Mouse (Mus musculus): ENCODE results near the gene Ifrd2. TPM values are rescaled to one million over a fixed set of nuclear protein-coding genes. Genes with fewer than 3 reads are reported as not detected.
A peak's percentile ranks its signal among the peaks of the same experiment; 100 is the strongest.

Ifrd2 gene
- total and polyA plus RNA-seq, 3 experiments: 76.0 to 183 (median 156) TPM

DNA sequence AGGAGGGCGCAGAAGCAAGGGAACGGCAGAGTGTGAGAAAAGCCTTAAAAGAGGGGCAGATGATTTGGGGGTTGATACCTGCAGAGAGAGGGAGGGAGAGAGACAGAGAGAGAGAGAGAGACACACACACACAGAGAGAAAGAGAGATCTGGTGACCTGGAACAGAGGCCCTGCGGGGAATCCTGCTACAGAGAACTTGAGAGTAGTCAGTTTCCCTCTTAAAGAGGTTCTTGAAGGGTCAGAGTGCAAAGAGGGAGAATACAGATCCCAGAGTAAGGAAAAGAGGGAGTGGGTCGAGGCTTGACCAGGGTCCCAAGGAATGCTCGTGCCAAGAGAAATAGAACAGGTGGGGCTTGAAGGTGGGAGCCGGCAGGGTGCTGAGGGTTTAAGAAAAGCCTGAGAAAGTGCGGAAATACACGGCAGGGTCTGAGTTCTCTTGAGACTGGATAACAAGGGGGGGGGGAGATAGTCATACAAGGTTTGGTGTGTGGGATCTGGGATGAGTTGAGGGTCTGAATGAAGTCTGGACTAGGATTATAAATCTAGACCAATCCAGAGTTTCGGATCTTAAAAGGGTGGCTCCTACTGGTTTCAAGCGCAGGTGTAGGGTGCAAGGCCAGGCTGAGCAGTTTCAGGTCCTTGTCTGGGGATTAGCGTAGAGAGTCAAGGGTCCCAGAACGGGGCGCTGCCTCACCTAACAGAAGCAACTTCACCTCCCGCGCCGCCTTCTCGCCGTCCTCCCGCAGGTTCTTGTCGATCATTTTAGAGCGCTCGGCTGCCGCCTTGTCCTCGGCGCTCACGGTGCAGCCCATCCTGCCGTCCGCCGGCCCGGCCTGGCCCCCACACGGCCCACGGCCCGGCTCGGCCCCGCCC lies 47.2 kb downstream of the Ifrd2 start:
- Histone ChIP-seq H3K4me3 (ENCODE audit: low read depth, low read length) (peak overlapping the region; percentile 85), H3K27me3 (ENCODE audit: insufficient read depth, low read length) (no peaks in the 10 kb centered on the region), H3K9me3 (replicated peaks) (no peaks in the 10 kb centered on the region), H3K36me3 (replicated peaks) (peaks cover 38% of the 10 kb centered on the region), H3K4me1 (ENCODE audit: insufficient read depth, low read depth, low read length) (peaks cover 67% of the 10 kb centered on the region)
- TF ChIP-seq GATA1 (IDR thresholded peaks at IDR 0.05; ENCODE audit: borderline replicate concordance, low read length) (no peak), GATA2 (IDR thresholded peaks at IDR 0.05; ENCODE audit: borderline replicate concordance, low read depth, low read length) (no peak), POLR2AphosphoS5 (IDR thresholded peaks at IDR 0.05; ENCODE audit: insufficient replicate concordance, low read depth, low read length) (no peak), CTCF (IDR thresholded peaks at IDR 0.05; ENCODE audit: low read depth, low read length) (no peak), TAL1 (conservative IDR thresholded peaks at IDR 0.05; ENCODE audit: low read depth, low read length) (no peak)
- ATAC-seq (ENCODE audit: extremely low read depth, insufficient number of reproducible peaks, low FRiP score, poor library complexity, severe bottlenecking) (no peak), DNase-seq (ENCODE audit: low spot score) (peak; percentile 26)

DNA sequence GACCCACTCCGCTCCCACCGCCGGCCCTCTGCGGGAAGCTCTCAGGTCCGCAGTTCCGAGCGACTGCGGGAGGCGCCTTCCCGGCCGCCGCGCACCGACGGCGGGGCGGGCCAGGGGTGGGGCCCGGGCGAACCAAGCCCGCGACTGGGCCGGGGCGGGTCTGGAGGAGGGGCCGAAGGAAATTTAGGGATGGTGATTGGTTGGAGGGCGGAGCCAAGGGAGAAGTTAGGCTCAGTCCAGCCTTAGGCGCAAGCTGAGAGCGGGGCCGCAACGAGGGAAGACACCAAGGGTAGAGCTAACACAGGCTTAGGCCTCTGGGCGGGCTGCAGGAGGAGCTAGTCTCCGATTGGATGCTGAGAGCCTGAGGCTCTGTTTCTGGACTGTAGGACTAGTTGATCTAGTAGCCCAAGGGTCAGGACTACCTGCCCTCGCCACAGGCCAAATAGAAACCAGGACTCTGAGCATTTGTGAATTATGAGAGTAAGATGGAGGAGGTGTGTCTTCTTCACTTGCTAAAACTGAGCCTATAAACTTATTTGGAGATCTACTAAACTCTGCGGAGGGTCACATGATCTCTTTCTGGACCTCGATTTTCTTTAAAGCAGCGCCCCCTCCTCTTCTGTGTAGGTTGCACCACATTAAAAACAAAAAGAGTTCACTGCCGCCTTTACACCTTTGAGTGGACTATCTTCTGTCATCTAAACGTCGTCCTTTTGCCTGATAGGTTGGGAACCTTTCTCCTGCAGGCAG lies 48.0 kb downstream of the Ifrd2 start, which contains the start of gene Gnai2:
Gene Gnai2, minus strand, starts transcription at position 89 of the 750 bp plus-strand sequence.
- ATAC-seq (ENCODE audit: extremely low read depth, insufficient number of reproducible peaks, low FRiP score, poor library complexity, severe bottlenecking) (peak; percentile 90), DNase-seq (ENCODE audit: low spot score) (peak; percentile 89)
- no peaks in the 10 kb centered on the region for H3K9me3 ChIP-seq (replicated peaks)
- peaks cover 66% of the 10 kb centered on the region for H3K4me1 ChIP-seq (ENCODE audit: insufficient read depth, low read depth, low read length)
- TF ChIP-seq GATA1 (IDR thresholded peaks at IDR 0.05; ENCODE audit: borderline replicate concordance, low read length) (no peak), CTCF (IDR thresholded peaks at IDR 0.05; ENCODE audit: low read depth, low read length) (no peak), GATA2 (IDR thresholded peaks at IDR 0.05; ENCODE audit: borderline replicate concordance, low read depth, low read length) (no peak), TAL1 (conservative IDR thresholded peaks at IDR 0.05; ENCODE audit: low read depth, low read length) (no peak), POLR2AphosphoS5 (IDR thresholded peaks at IDR 0.05; ENCODE audit: insufficient replicate concordance, low read depth, low read length) (no peak)
- peak within 1 kb of the TSS; percentile 85 for H3K4me3 ChIP-seq (ENCODE audit: low read depth, low read length)
- H3K27me3 ChIP-seq (ENCODE audit: insufficient read depth, low read length): peaks cover 4% of the 10 kb centered on the region; the same call in 1 of the 2 replicates
- peaks cover 29% of the 10 kb centered on the region for H3K36me3 ChIP-seq (replicated peaks)

DNA sequence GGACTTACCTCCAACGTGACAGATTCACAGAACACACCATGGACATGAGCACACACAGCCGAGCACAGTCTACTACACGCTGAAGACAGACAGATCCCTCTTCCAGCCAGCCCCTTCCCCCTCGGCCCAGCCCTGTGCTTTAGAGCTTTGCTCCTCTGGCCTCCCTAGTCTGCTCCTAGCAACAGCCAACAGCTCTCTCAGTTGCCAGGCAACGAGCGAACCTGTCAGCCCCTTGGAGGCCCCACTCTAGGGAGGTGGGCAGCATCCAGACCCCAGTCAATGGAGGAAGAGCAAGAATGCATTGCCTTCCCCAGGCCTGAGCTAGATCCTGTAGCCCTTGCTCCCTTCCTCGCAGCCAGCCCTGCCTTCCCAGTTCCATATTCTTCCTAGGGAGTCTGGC lies 49.6 kb downstream of the Ifrd2 start:
- H3K27me3 ChIP-seq (ENCODE audit: insufficient read depth, low read length): peaks cover 4% of the 10 kb centered on the region; the same call in 1 of the 2 replicates
- DNase-seq (ENCODE audit: low spot score): no peak
- H3K9me3 ChIP-seq (replicated peaks): no peaks in the 10 kb centered on the region
- H3K36me3 ChIP-seq (replicated peaks): peaks cover 13% of the 10 kb centered on the region
- no peak for ATAC-seq (ENCODE audit: extremely low read depth, insufficient number of reproducible peaks, low FRiP score, poor library complexity, severe bottlenecking)
- TF ChIP-seq TAL1 (conservative IDR thresholded peaks at IDR 0.05; ENCODE audit: low read depth, low read length) (no peak), GATA1 (IDR thresholded peaks at IDR 0.05; ENCODE audit: borderline replicate concordance, low read length) (no peak), POLR2AphosphoS5 (IDR thresholded peaks at IDR 0.05; ENCODE audit: insufficient replicate concordance, low read depth, low read length) (no peak), CTCF (IDR thresholded peaks at IDR 0.05; ENCODE audit: low read depth, low read length) (no peak)
- peaks cover 58% of the 10 kb centered on the region for H3K4me1 ChIP-seq (ENCODE audit: insufficient read depth, low read depth, low read length)
- no peak overlapping the region for H3K4me3 ChIP-seq (ENCODE audit: low read depth, low read length)

DNA sequence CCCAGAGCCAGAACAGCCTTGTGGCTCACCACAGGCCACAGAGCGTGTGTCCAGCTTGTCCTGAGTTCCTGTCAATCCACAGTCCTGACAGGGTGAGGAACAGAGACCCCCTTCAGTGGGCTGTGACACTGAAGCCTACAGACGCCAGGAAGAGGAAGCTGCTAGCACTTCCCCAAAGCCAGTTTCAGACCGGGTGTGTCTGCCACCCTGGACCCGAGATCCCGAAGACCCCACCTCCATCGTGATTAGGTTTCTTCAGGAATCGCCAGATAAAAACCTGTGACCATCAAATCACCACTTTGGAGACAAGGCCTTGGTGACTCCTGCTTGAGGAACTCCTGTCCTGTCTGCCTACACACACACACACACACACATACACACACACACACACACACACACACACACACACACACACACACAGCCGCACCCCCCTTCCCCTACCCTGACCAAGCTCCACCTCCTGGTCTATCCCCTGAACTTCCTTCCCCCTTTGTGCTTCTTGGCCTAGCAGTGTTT lies 52.9 kb downstream of the Ifrd2 start:
- H3K36me3 ChIP-seq (replicated peaks): no peaks in the 10 kb centered on the region
- no peaks in the 10 kb centered on the region for H3K9me3 ChIP-seq (replicated peaks)
- TF ChIP-seq POLR2AphosphoS5 (IDR thresholded peaks at IDR 0.05; ENCODE audit: insufficient replicate concordance, low read depth, low read length) (no peak), TAL1 (conservative IDR thresholded peaks at IDR 0.05; ENCODE audit: low read depth, low read length) (no peak), GATA2 (IDR thresholded peaks at IDR 0.05; ENCODE audit: borderline replicate concordance, low read depth, low read length) (no peak), CTCF (IDR thresholded peaks at IDR 0.05; ENCODE audit: low read depth, low read length) (no peak), GATA1 (IDR thresholded peaks at IDR 0.05; ENCODE audit: borderline replicate concordance, low read length) (no peak)
- ATAC-seq (ENCODE audit: extremely low read depth, insufficient number of reproducible peaks, low FRiP score, poor library complexity, severe bottlenecking): no peak
- H3K4me3 ChIP-seq (ENCODE audit: low read depth, low read length): peak overlapping the region; percentile 18; the same call in 1 of the 2 replicates
- peaks cover 55% of the 10 kb centered on the region for H3K4me1 ChIP-seq (ENCODE audit: insufficient read depth, low read depth, low read length)
- DNase-seq (ENCODE audit: low spot score): peak; percentile 41
- H3K27me3 ChIP-seq (ENCODE audit: insufficient read depth, low read length): peaks cover 9% of the 10 kb centered on the region; the same call in 1 of the 2 replicates

DNA sequence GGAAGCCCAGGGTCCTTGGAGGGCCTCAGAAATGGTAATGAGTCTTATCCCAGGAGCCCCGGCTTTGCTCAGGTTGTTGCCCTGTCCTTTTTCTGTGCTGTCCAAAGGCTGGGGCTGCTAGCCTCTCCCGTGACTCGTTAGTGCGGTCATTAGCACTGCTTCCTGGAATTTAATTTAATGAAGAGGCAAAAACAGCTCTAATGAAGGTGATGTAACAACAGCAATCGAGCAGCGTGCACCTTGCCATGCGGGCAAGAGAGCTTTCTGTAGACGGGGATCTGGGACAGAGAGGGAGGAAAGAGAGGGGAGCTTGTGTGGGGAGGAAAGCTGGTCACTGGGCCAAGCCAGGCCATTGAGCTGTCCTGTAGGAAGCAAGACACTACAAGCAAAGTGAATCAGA lies 54.2 kb downstream of the Ifrd2 start:
- TF ChIP-seq TAL1 (conservative IDR thresholded peaks at IDR 0.05; ENCODE audit: low read depth, low read length) (no peak), POLR2AphosphoS5 (IDR thresholded peaks at IDR 0.05; ENCODE audit: insufficient replicate concordance, low read depth, low read length) (no peak), GATA1 (IDR thresholded peaks at IDR 0.05; ENCODE audit: borderline replicate concordance, low read length) (no peak), GATA2 (IDR thresholded peaks at IDR 0.05; ENCODE audit: borderline replicate concordance, low read depth, low read length) (no peak), CTCF (IDR thresholded peaks at IDR 0.05; ENCODE audit: low read depth, low read length) (no peak)
- H3K27me3 ChIP-seq (ENCODE audit: insufficient read depth, low read length): peaks cover 9% of the 10 kb centered on the region; the same call in 1 of the 2 replicates
- H3K4me3 ChIP-seq (ENCODE audit: low read depth, low read length): no peak overlapping the region
- no peaks in the 10 kb centered on the region for H3K36me3 ChIP-seq (replicated peaks)
- ATAC-seq (ENCODE audit: extremely low read depth, insufficient number of reproducible peaks, low FRiP score, poor library complexity, severe bottlenecking): no peak
- no peak for DNase-seq (ENCODE audit: low spot score)
- H3K4me1 ChIP-seq (ENCODE audit: insufficient read depth, low read depth, low read length): peaks cover 49% of the 10 kb centered on the region
- no peaks in the 10 kb centered on the region for H3K9me3 ChIP-seq (replicated peaks)

Other genes starting within 250 kb of the Ifrd2 start
- 29.6 and 42.6 TPM in 2 replicates for gene Hemk1, start 249.3 kb upstream of the Ifrd2 start, total RNA-seq (2014; fragmentation: Nextera tagmentation)
- gene Hemk1, start 249.3 kb upstream of the Ifrd2 start, total RNA-seq (2017): 35.6 and 48.6 TPM in 2 replicates
- gene Hemk1, start 249.3 kb upstream of the Ifrd2 start, polyA plus RNA-seq (2012): 9.4 and 11.0 TPM in 2 replicates
- 1.3 TPM in 1 of 2 replicates, not detected in the other for gene 6430571L13Rik, start 247.0 kb upstream of the Ifrd2 start, total RNA-seq (2014; fragmentation: Nextera tagmentation)
- 0.64 and 0.76 TPM in 2 replicates for gene 6430571L13Rik, start 247.0 kb upstream of the Ifrd2 start, total RNA-seq (2017)
- gene 6430571L13Rik, start 247.0 kb upstream of the Ifrd2 start, polyA plus RNA-seq (2012): 0.29 and 0.46 TPM in 2 replicates
- gene Cacna2d2, start 188.0 kb upstream of the Ifrd2 start, total RNA-seq (2014; fragmentation: Nextera tagmentation): not detected in 2 replicates
- 0.05 and 0.06 TPM in 2 replicates for gene Cacna2d2, start 188.0 kb upstream of the Ifrd2 start, total RNA-seq (2017)
- 0.09 TPM in 1 of 2 replicates, not detected in the other for gene Cacna2d2, start 188.0 kb upstream of the Ifrd2 start, polyA plus RNA-seq (2012)
- 20.5 and 22.1 TPM in 2 replicates for gene Tmem115, start 53.7 kb upstream of the Ifrd2 start, total RNA-seq (2014; fragmentation: Nextera tagmentation)
- gene Tmem115, start 53.7 kb upstream of the Ifrd2 start, total RNA-seq (2017): 16.6 and 18.0 TPM in 2 replicates
- gene Tmem115, start 53.7 kb upstream of the Ifrd2 start, polyA plus RNA-seq (2012): 23.2 and 27.1 TPM in 2 replicates
- 1.9 TPM in 1 of 2 replicates, not detected in the other for gene Cyb561d2, start 45.4 kb upstream of the Ifrd2 start, total RNA-seq (2014; fragmentation: Nextera tagmentation)
- gene Cyb561d2, start 45.4 kb upstream of the Ifrd2 start, total RNA-seq (2017): 23.1 and 30.2 TPM in 2 replicates
- gene Cyb561d2, start 45.4 kb upstream of the Ifrd2 start, polyA plus RNA-seq (2012): 10.6 and 11.7 TPM in 2 replicates
- 16.3 and 22.6 TPM in 2 replicates for gene Nprl2, start 45.4 kb upstream of the Ifrd2 start, total RNA-seq (2014; fragmentation: Nextera tagmentation)
- gene Nprl2, start 45.4 kb upstream of the Ifrd2 start, total RNA-seq (2017): 18.4 and 35.0 TPM in 2 replicates
- 1.4 and 1.7 TPM in 2 replicates for gene Nprl2, start 45.4 kb upstream of the Ifrd2 start, polyA plus RNA-seq (2012)
- 1.1 TPM in 1 of 2 replicates, not detected in the other for gene Zmynd10, start 40.3 kb upstream of the Ifrd2 start, total RNA-seq (2014; fragmentation: Nextera tagmentation)
- gene Zmynd10, start 40.3 kb upstream of the Ifrd2 start, total RNA-seq (2017): 6.2 and 7.3 TPM in 2 replicates
- gene Zmynd10, start 40.3 kb upstream of the Ifrd2 start, polyA plus RNA-seq (2012): 1.1 TPM in 2 replicates
- gene Rassf1, start 36.1 kb upstream of the Ifrd2 start, total RNA-seq (2014; fragmentation: Nextera tagmentation): 15.4 and 19.4 TPM in 2 replicates
- 29.5 and 35.4 TPM in 2 replicates for gene Rassf1, start 36.1 kb upstream of the Ifrd2 start, total RNA-seq (2017)
- 10.7 and 12.1 TPM in 2 replicates for gene Rassf1, start 36.1 kb upstream of the Ifrd2 start, polyA plus RNA-seq (2012)
- gene Tusc2, start 24.4 kb upstream of the Ifrd2 start, total RNA-seq (2014; fragmentation: Nextera tagmentation): 30.4 and 33.1 TPM in 2 replicates
- 16.0 and 21.3 TPM in 2 replicates for gene Tusc2, start 24.4 kb upstream of the Ifrd2 start, total RNA-seq (2017)
- 24.4 and 45.3 TPM in 2 replicates for gene Tusc2, start 24.4 kb upstream of the Ifrd2 start, polyA plus RNA-seq (2012)
- gene Hyal2, start 19.7 kb upstream of the Ifrd2 start, total RNA-seq (2014; fragmentation: Nextera tagmentation): 11.7 and 16.8 TPM in 2 replicates
- gene Hyal2, start 19.7 kb upstream of the Ifrd2 start, total RNA-seq (2017): 4.2 and 5.5 TPM in 2 replicates
- 28.9 and 33.9 TPM in 2 replicates for gene Hyal2, start 19.7 kb upstream of the Ifrd2 start, polyA plus RNA-seq (2012)
- gene Hyal1, start 10.7 kb upstream of the Ifrd2 start, total RNA-seq (2014; fragmentation: Nextera tagmentation): 6.6 and 7.3 TPM in 2 replicates
- gene Hyal1, start 10.7 kb upstream of the Ifrd2 start, total RNA-seq (2017): 1.9 and 2.3 TPM in 2 replicates
- 1.4 and 2.2 TPM in 2 replicates for gene Hyal1, start 10.7 kb upstream of the Ifrd2 start, polyA plus RNA-seq (2012)
- gene Naa80, start 8.8 kb upstream of the Ifrd2 start, total RNA-seq (2014; fragmentation: Nextera tagmentation): 17.1 and 17.4 TPM in 2 replicates
- gene Naa80, start 8.8 kb upstream of the Ifrd2 start, total RNA-seq (2017): 13.1 and 14.6 TPM in 2 replicates
- gene Naa80, start 8.8 kb upstream of the Ifrd2 start, polyA plus RNA-seq (2012): 53.5 and 53.8 TPM in 2 replicates
- 4.6 and 7.7 TPM in 2 replicates for gene Hyal3, start 6.8 kb upstream of the Ifrd2 start, total RNA-seq (2014; fragmentation: Nextera tagmentation)
- 1.1 and 1.4 TPM in 2 replicates for gene Hyal3, start 6.8 kb upstream of the Ifrd2 start, total RNA-seq (2017)
- gene Hyal3, start 6.8 kb upstream of the Ifrd2 start, polyA plus RNA-seq (2012): 0.29 and 0.53 TPM in 2 replicates
- gene Sema3b, start 21.6 kb downstream of the Ifrd2 start, total RNA-seq (2014; fragmentation: Nextera tagmentation): not detected in 2 replicates
- 0.27 TPM in 1 of 2 replicates, not detected in the other for gene Sema3b, start 21.6 kb downstream of the Ifrd2 start, total RNA-seq (2017)
- gene Sema3b, start 21.6 kb downstream of the Ifrd2 start, polyA plus RNA-seq (2012): not detected in 2 replicates
- gene Gnai2, start 47.7 kb downstream of the Ifrd2 start, total RNA-seq (2014; fragmentation: Nextera tagmentation): 337 and 375 TPM in 2 replicates
- 232 TPM in 2 replicates for gene Gnai2, start 47.7 kb downstream of the Ifrd2 start, total RNA-seq (2017)
- gene Gnai2, start 47.7 kb downstream of the Ifrd2 start, polyA plus RNA-seq (2012): 657 and 787 TPM in 2 replicates
- gene Slc38a3, start 81.9 kb downstream of the Ifrd2 start, total RNA-seq (2014; fragmentation: Nextera tagmentation): not detected in 2 replicates
- gene Slc38a3, start 81.9 kb downstream of the Ifrd2 start, total RNA-seq (2017): 0.11 and 0.12 TPM in 2 replicates
- gene Slc38a3, start 81.9 kb downstream of the Ifrd2 start, polyA plus RNA-seq (2012): not detected in 2 replicates
- gene Gnat1, start 92.1 kb downstream of the Ifrd2 start, total RNA-seq (2014; fragmentation: Nextera tagmentation): not detected in 2 replicates
- gene Gnat1, start 92.1 kb downstream of the Ifrd2 start, total RNA-seq (2017): 0.05 TPM in 1 of 2 replicates, not detected in the other
- not detected in 2 replicates for gene Gnat1, start 92.1 kb downstream of the Ifrd2 start, polyA plus RNA-seq (2012)
- not detected in 2 replicates for gene Sema3f, start 122.8 kb downstream of the Ifrd2 start, total RNA-seq (2014; fragmentation: Nextera tagmentation)
- 0.11 and 0.52 TPM in 2 replicates for gene Sema3f, start 122.8 kb downstream of the Ifrd2 start, total RNA-seq (2017)
- gene Sema3f, start 122.8 kb downstream of the Ifrd2 start, polyA plus RNA-seq (2012): 0.07 and 0.09 TPM in 2 replicates
- gene Rbm5, start 183.4 kb downstream of the Ifrd2 start, total RNA-seq (2014; fragmentation: Nextera tagmentation): 355 and 467 TPM in 2 replicates
- gene Rbm5, start 183.4 kb downstream of the Ifrd2 start, total RNA-seq (2017): 261 and 271 TPM in 2 replicates
- gene Rbm5, start 183.4 kb downstream of the Ifrd2 start, polyA plus RNA-seq (2012): 14.3 and 23.4 TPM in 2 replicates

Data from G1E (cell line).